14 mouse cellular contexts compared by ENCODE assay signal in genomic region chr12:38579191-38579817, GRCm38 (mm10).
DNase-seq lines count a peak whose midpoint lies in the region; ATAC-seq and TF ChIP-seq lines count a peak whose summit lies in the region.
"Had no signal": no experiment of that assay in that cellular context is flagged by ENCODE, and none has a peak within 500 bp of the region (broad histone marks: within the 10 kb centered on the region; RNA-seq: fewer than 3 reads in every experiment).

No protein-coding gene starts in this region.

- no peaks in the 10 kb centered on the region for H3K27me3 ChIP-seq in hindbrain, postnatal 0 days (ENCODE audit: insufficient read depth, low read length)
- no peaks in the 10 kb centered on the region for H3K27me3 ChIP-seq in hindbrain, embryonic 11.5 days (ENCODE audit: control insufficient read depth, insufficient read depth, low read length)
- no peaks in the 10 kb centered on the region for H3K27me3 ChIP-seq in cerebellum, adult 2 months (ENCODE audit: control insufficient read depth, insufficient read depth, low read length)
- no peaks in the 10 kb centered on the region for H3K27me3 ChIP-seq in forebrain, postnatal 0 days (ENCODE audit: insufficient read depth, low read length)
- H3K27me3 ChIP-seq: kidney, embryonic 15.5 days had no signal

- H3K9ac ChIP-seq in hindbrain, postnatal 0 days (replicated peaks; ENCODE audit: low read length): no peak overlapping the region
- no peak overlapping the region for H3K9ac ChIP-seq in hindbrain, embryonic 11.5 days (ENCODE audit: low read depth, low read length)
- no peak overlapping the region for H3K9ac ChIP-seq in forebrain, postnatal 0 days
- H3K9ac ChIP-seq: kidney, embryonic 15.5 days; liver, embryonic 14.5 days had no signal

- WGBS in hindbrain, postnatal 0 days: 22% methylated on average over 5 of the region's 5 CpGs
- 58% methylated on average over 5 of the region's 5 CpGs for WGBS in hindbrain, embryonic 11.5 days
- WGBS in cerebellum, adult 2 months: 28% methylated on average over 5 of the region's 5 CpGs
- 15% methylated on average over 5 of the region's 5 CpGs for WGBS in forebrain, postnatal 0 days

- no peak for TF ChIP-seq CTCF in hindbrain, postnatal 0 days (IDR thresholded peaks at IDR 0.05; ENCODE audit: low read depth)
- no peak for TF ChIP-seq CTCF in brain, embryonic 14.5 days (IDR thresholded peaks at IDR 0.05; ENCODE audit: borderline replicate concordance, extremely low read depth, insufficient read depth, insufficient read length)
- no peak for TF ChIP-seq CTCF in cerebellum, adult 2 months (IDR thresholded peaks at IDR 0.05; ENCODE audit: borderline replicate concordance, insufficient read depth, low read depth, low read length)
- no peak for TF ChIP-seq CTCF in forebrain, postnatal 0 days (IDR thresholded peaks at IDR 0.05; ENCODE audit: low read depth)

- H3K4me1 ChIP-seq in hindbrain, postnatal 0 days (ENCODE audit: insufficient read depth, low read length): no peaks in the 10 kb centered on the region
- H3K4me1 ChIP-seq in hindbrain, embryonic 11.5 days (replicated peaks; ENCODE audit: control insufficient read depth, insufficient read depth, low read length): no peaks in the 10 kb centered on the region
- no peaks in the 10 kb centered on the region for H3K4me1 ChIP-seq in cerebellum, adult 2 months (ENCODE audit: control insufficient read depth, insufficient read depth, low read length)
- H3K4me1 ChIP-seq in forebrain, postnatal 0 days (ENCODE audit: insufficient read depth): no peaks in the 10 kb centered on the region
- H3K4me1 ChIP-seq: kidney, embryonic 15.5 days; limb, embryonic 10.5 days had no signal

- H3K9me3 ChIP-seq in hindbrain, postnatal 0 days (ENCODE audit: low read length): no peaks in the 10 kb centered on the region
- no peaks in the 10 kb centered on the region for H3K9me3 ChIP-seq in hindbrain, embryonic 11.5 days (ENCODE audit: control insufficient read depth, low read length)
- no peaks in the 10 kb centered on the region for H3K9me3 ChIP-seq in forebrain, postnatal 0 days (ENCODE audit: low read length)
- H3K9me3 ChIP-seq: kidney, embryonic 15.5 days; limb, embryonic 10.5 days had no signal

- H3K27ac ChIP-seq in hindbrain, postnatal 0 days: no peak overlapping the region
- no peak overlapping the region for H3K27ac ChIP-seq in hindbrain, embryonic 11.5 days (ENCODE audit: low read depth, low read length)
- H3K27ac ChIP-seq in cerebellum, adult 2 months (ENCODE audit: insufficient read depth, low read length): no peak overlapping the region
- H3K27ac ChIP-seq in forebrain, postnatal 0 days (ENCODE audit: low read depth, low read length): no peak overlapping the region
- H3K27ac ChIP-seq: kidney, embryonic 15.5 days; limb, embryonic 10.5 days; liver, embryonic 14.5 days had no signal

- peak; percentile 58 for DNase-seq in hindbrain, postnatal 0 days (ENCODE audit: low spot score)
- no peak for DNase-seq in hindbrain, embryonic 11.5 days (ENCODE audit: low spot score)
- peak; percentile 73 for DNase-seq in brain, embryonic 14.5 days (ENCODE audit: low read depth)
- DNase-seq in cerebellum, adult 2 months: peak; percentile 36 to 54
- peak; percentile 36 for DNase-seq in forebrain, postnatal 0 days
- DNase-seq in thymus, adult 18-20 months: no peak
- DNase-seq in thymus, postnatal 4 days: no peak
- DNase-seq: gastrocnemius, postnatal 25 days; right cerebral cortex, postnatal 25 days; thymus, postnatal 14 days had no signal

- peak; percentile 73 for ATAC-seq in hindbrain, postnatal 0 days
- no peak for ATAC-seq in hindbrain, embryonic 11.5 days (ENCODE audit: low FRiP score)
- peak; percentile 68; the same call in 1 of the 2 replicates for ATAC-seq in forebrain, postnatal 0 days
- ATAC-seq: CD4-positive, CD25-positive, alpha-beta regulatory T cell, adult 4 months had no signal

- no peaks in the 10 kb centered on the region for H3K36me3 ChIP-seq in hindbrain, postnatal 0 days (ENCODE audit: insufficient read depth, low read length)
- no peaks in the 10 kb centered on the region for H3K36me3 ChIP-seq in hindbrain, embryonic 11.5 days (ENCODE audit: control insufficient read depth, insufficient read depth, low read length)
- H3K36me3 ChIP-seq in forebrain, postnatal 0 days (ENCODE audit: insufficient read depth): no peaks in the 10 kb centered on the region
- H3K36me3 ChIP-seq: kidney, embryonic 15.5 days; limb, embryonic 10.5 days had no signal

- H3K4me3 ChIP-seq in hindbrain, postnatal 0 days (ENCODE audit: low read length): no peak overlapping the region
- no peak overlapping the region for H3K4me3 ChIP-seq in hindbrain, embryonic 11.5 days (ENCODE audit: low read depth, low read length)
- no peak overlapping the region for H3K4me3 ChIP-seq in cerebellum, adult 2 months (replicated peaks; ENCODE audit: insufficient read depth, low read depth, low read length)
- no peak overlapping the region for H3K4me3 ChIP-seq in forebrain, postnatal 0 days (ENCODE audit: low read depth, low read length)
- H3K4me3 ChIP-seq: kidney, embryonic 15.5 days; limb, embryonic 10.5 days had no signal

- H3K4me2 ChIP-seq in hindbrain, postnatal 0 days (ENCODE audit: low read depth, low read length): no peak overlapping the region
- no peak overlapping the region for H3K4me2 ChIP-seq in hindbrain, embryonic 11.5 days (replicated peaks; ENCODE audit: low read depth, low read length)
- no peak overlapping the region for H3K4me2 ChIP-seq in forebrain, postnatal 0 days (ENCODE audit: low read depth)
- H3K4me2 ChIP-seq: kidney, embryonic 15.5 days had no signal

- TF ChIP-seq POLR2A in brain, embryonic 14.5 days (IDR thresholded peaks at IDR 0.05; ENCODE audit: borderline replicate concordance, extremely low read depth, insufficient read depth, insufficient read length, poor library complexity, severe bottlenecking): no peak
- no peak for TF ChIP-seq POLR2A in cerebellum, adult 2 months (IDR thresholded peaks at IDR 0.05; ENCODE audit: borderline replicate concordance, insufficient read depth, low read length)

Comparison
In these comparisons a context has a peak if more than half of its experiments do, and no peak if none do; other contexts are left out.
1. DNase-seq: peak in hindbrain, postnatal 0 days (single experiment), brain, embryonic 14.5 days (single experiment), cerebellum, adult 2 months (2 of 2) and forebrain, postnatal 0 days (single experiment); none in hindbrain, embryonic 11.5 days (single experiment), thymus, adult 18-20 months (0 of 2) and thymus, postnatal 4 days (single experiment).